Mouse (Mus musculus): ENCODE results near the gene Atxn7.
"Not testable (repeated sequence)": the region's sequence is repeated elsewhere in the genome, so short reads cannot be mapped to it uniquely, and the experiment has no call there.

The Atxn7 gene

GRCm38 (mm10) chr14:13988397-13988796, 27.2 kb downstream of the Atxn7 start:
- no peak for DNase-seq

- no peak for DNase-seq
These were observed 29.5 kb downstream of the Atxn7 start for GRCm38 (mm10) chr14:13990741-13991140.

- peak; percentile 59 for DNase-seq
These were observed 34.2 kb downstream of the Atxn7 start for GRCm38 (mm10) chr14:13995206-13996097.

GRCm38 (mm10) chr14:14002771-14003170, 41.5 kb downstream of the Atxn7 start:
- DNase-seq: no peak

- DNase-seq: no peak
These were observed 48.5 kb downstream of the Atxn7 start for GRCm38 (mm10) chr14:14009712-14010111.

- DNase-seq: peak; percentile 93
These were observed 51.4 kb downstream of the Atxn7 start for GRCm38 (mm10) chr14:14012383-14013251.

GRCm38 (mm10) chr14:14013252-14013711, 52.0 kb downstream of the Atxn7 start:
- DNase-seq: peak; percentile 65

- no peak for DNase-seq
These were observed 53.6 kb downstream of the Atxn7 start for GRCm38 (mm10) chr14:14014636-14015375.

GRCm38 (mm10) chr14:14019155-14019894, 58.1 kb downstream of the Atxn7 start:
- peak; percentile 47 for DNase-seq

- no peak for DNase-seq
These were observed 60.0 kb downstream of the Atxn7 start for GRCm38 (mm10) chr14:14021244-14021643.

GRCm38 (mm10) chr14:14025870-14026269, 64.6 kb downstream of the Atxn7 start:
- no peak for DNase-seq

- no peak for DNase-seq
These were observed 69.4 kb downstream of the Atxn7 start for GRCm38 (mm10) chr14:14030621-14031020.

GRCm38 (mm10) chr14:14032842-14033241, 71.6 kb downstream of the Atxn7 start:
- no peak for DNase-seq

GRCm38 (mm10) chr14:14036352-14036751, 75.1 kb downstream of the Atxn7 start:
- DNase-seq: no peak

- DNase-seq: no peak
These were observed 77.0 kb downstream of the Atxn7 start for GRCm38 (mm10) chr14:14038233-14038632.

GRCm38 (mm10) chr14:14042336-14042735, 81.1 kb downstream of the Atxn7 start:
- no peak for DNase-seq

GRCm38 (mm10) chr14:14054386-14054785, 93.1 kb downstream of the Atxn7 start:
- DNase-seq: peak; percentile 24

GRCm38 (mm10) chr14:14059606-14060005, 98.4 kb downstream of the Atxn7 start:
- DNase-seq: not testable (repeated sequence)

GRCm38 (mm10) chr14:14062531-14063245, 101.4 kb downstream of the Atxn7 start:
- DNase-seq: no peak

- no peak for DNase-seq
These were observed 102.1 kb downstream of the Atxn7 start for GRCm38 (mm10) chr14:14063382-14063781.

- peak; percentile 16 for DNase-seq
These were observed 103.4 kb downstream of the Atxn7 start for GRCm38 (mm10) chr14:14064486-14065141.
